Mouse (Mus musculus) hindbrain, embryonic 15.5 days (tissue): ENCODE results near the gene Klf16. TPM values are rescaled to one million over a fixed set of nuclear protein-coding genes. Genes with fewer than 3 reads are reported as not detected.

Experiments used
- ATAC-seq: fragments of 200-750 bp; cut with Nextera tagmentation; 2 replicates; pipeline ENCODE4 v1.8.0; 2017; ENCODE audit warnings: low read depth, moderate number of reproducible peaks, moderate TSS enrichment; ENCODE audit not compliant: low FRiP score
- H3K27ac ChIP-seq: fragments of 300-500 bp; sonication (generic); replicated peaks from 2 replicates; pipeline ENCODE4 v1.5.1; 2015; ENCODE audit warnings: mild to moderate bottlenecking, inconsistent platforms
- H3K27me3 ChIP-seq: fragments of 300-500 bp; sonication (generic); 2 replicates; pipeline ENCODE4 v1.6.1; 2015; ENCODE audit warnings: control low read depth, inconsistent platforms
- H3K36me3 ChIP-seq: fragments of 300-500 bp; sonication (generic); 2 replicates; pipeline ENCODE4 v1.6.1; 2015; ENCODE audit warnings: control low read depth, inconsistent platforms
- H3K4me1 ChIP-seq: fragments of 300-500 bp; sonication (generic); replicated peaks from 2 replicates; pipeline ENCODE4 v1.6.1; 2015; ENCODE audit warnings: control low read depth, inconsistent platforms
- H3K4me2 ChIP-seq: fragments of 300-500 bp; sonication (generic); 2 replicates; pipeline ENCODE4 v1.6.1; 2015; ENCODE audit warnings: moderate library complexity, mild to moderate bottlenecking, inconsistent platforms
- H3K4me3 ChIP-seq: fragments of 300-500 bp; sonication (generic); 2 replicates; pipeline ENCODE4 v1.5.1; 2015; ENCODE audit warnings: mild to moderate bottlenecking, inconsistent platforms
- H3K9ac ChIP-seq: fragments of 300-500 bp; sonication (generic); 2 replicates; pipeline ENCODE4 v1.6.1; 2015; ENCODE audit warnings: inconsistent platforms
- H3K9me3 ChIP-seq: fragments of 300-500 bp; sonication (generic); 2 replicates; pipeline ENCODE4 v1.6.1; 2016; ENCODE audit warnings: control low read depth, inconsistent platforms
- WGBS: fragments of 180-500 bp; shearing (Covaris S2); methylation state at CpG from one replicate; pipeline ENCODE4 v1.1.7; 2015; 5-methylcytosine and 5-hydroxymethylcytosine counted together
- polyA plus RNA-seq: library from polyadenylated mRNA; unstranded; fragments of >200 nt; fragmentation: Nextera tagmentation; extraction: Ambion mirVana; gene quantifications from 2 replicates; pipeline ENCODE4 v1.2.1, GENCODE M21; 2015

Klf16 gene
- polyA plus RNA-seq, 1 experiment from 2014 or later = 6.7 TPM

GRCm38 (mm10) chr10:80603364-80603763 lies 26.2 kb upstream of the Klf16 start:
- H3K4me2 ChIP-seq = peak overlapping the region; percentile 94
- H3K9ac ChIP-seq = peak overlapping the region; percentile 72
- H3K27ac ChIP-seq = peak overlapping the region; percentile 96
- no peaks in the 10 kb centered on the region for H3K9me3 ChIP-seq
- ATAC-seq = no peak
- H3K27me3 ChIP-seq = peaks cover 3% of the 10 kb centered on the region; the same call in 1 of the 2 replicates
- peaks cover 21% of the 10 kb centered on the region for H3K36me3 ChIP-seq
- peaks cover 21% of the 10 kb centered on the region for H3K4me1 ChIP-seq
- 36% methylated on average over 7 of the region's 7 CpGs for WGBS
- H3K4me3 ChIP-seq = peak overlapping the region; percentile 77

- H3K9ac ChIP-seq = peak within 1 kb of the TSS; percentile 72
- H3K4me1 ChIP-seq = peaks cover 21% of the 10 kb centered on the region
- H3K4me3 ChIP-seq = peak within 1 kb of the TSS; percentile 77
- H3K9me3 ChIP-seq = no peaks in the 10 kb centered on the region
- H3K36me3 ChIP-seq = peaks cover 16% of the 10 kb centered on the region
- peak within 1 kb of the TSS; percentile 96 for H3K27ac ChIP-seq
- H3K27me3 ChIP-seq = peaks cover 3% of the 10 kb centered on the region; the same call in 1 of the 2 replicates
- peak within 1 kb of the TSS; percentile 94 for H3K4me2 ChIP-seq
- peak; percentile 98 for ATAC-seq
- WGBS = under 1% methylated on average over 54 of the region's 54 CpGs
These were observed 25.7 kb upstream of the Klf16 start, which contains the start of the genes Scamp4 and Adat3 for GRCm38 (mm10) chr10:80602698-80603325. Gene Scamp4, plus strand, starts transcription at chr10:80602872. Gene Adat3, plus strand, starts transcription at chr10:80602880.

GRCm38 (mm10) chr10:80596318-80596717 lies 19.2 kb upstream of the Klf16 start:
- H3K36me3 ChIP-seq = no peaks in the 10 kb centered on the region
- ATAC-seq = no peak
- no peak overlapping the region for H3K4me2 ChIP-seq
- H3K4me3 ChIP-seq = no peak overlapping the region
- H3K9me3 ChIP-seq = no peaks in the 10 kb centered on the region
- H3K9ac ChIP-seq = no peak overlapping the region
- no peaks in the 10 kb centered on the region for H3K4me1 ChIP-seq
- H3K27me3 ChIP-seq = peaks cover 3% of the 10 kb centered on the region; the same call in 1 of the 2 replicates
- 41% methylated on average over 4 of the region's 4 CpGs for WGBS
- H3K27ac ChIP-seq = no peak overlapping the region

- ATAC-seq = peak; percentile 96
- Histone ChIP-seq H3K9me3 (no peaks in the 10 kb centered on the region), H3K27ac (peak within 1 kb of the TSS; percentile 70), H3K4me1 (peaks cover 41% of the 10 kb centered on the region), H3K36me3 (peaks cover 4% of the 10 kb centered on the region), H3K4me3 (peak within 1 kb of the TSS; percentile 80), H3K27me3 (no peaks in the 10 kb centered on the region), H3K9ac (peak within 1 kb of the TSS; percentile 87), H3K4me2 (peak within 1 kb of the TSS; percentile 72)
- under 1% methylated on average over 70 of the region's 73 CpGs for WGBS
These were observed 13.0 kb upstream of the Klf16 start, which contains the start of gene Abhd17a for GRCm38 (mm10) chr10:80589879-80590854. Gene Abhd17a, minus strand, starts transcription at chr10:80590341.

- H3K27me3 ChIP-seq = no peaks in the 10 kb centered on the region
- H3K9me3 ChIP-seq = no peaks in the 10 kb centered on the region
- H3K4me3 ChIP-seq = peak overlapping the region; percentile 80
- peaks cover 46% of the 10 kb centered on the region for H3K4me1 ChIP-seq
- H3K27ac ChIP-seq = no peak overlapping the region
- peak overlapping the region; percentile 72 for H3K4me2 ChIP-seq
- peaks cover 4% of the 10 kb centered on the region for H3K36me3 ChIP-seq
- no peak for ATAC-seq
- peak overlapping the region; percentile 87 for H3K9ac ChIP-seq
- 18% methylated on average over 12 of the region's 12 CpGs for WGBS
These were observed 12.2 kb upstream of the Klf16 start for GRCm38 (mm10) chr10:80589127-80589878.

GRCm38 (mm10) chr10:80587305-80587657 lies 10.2 kb upstream of the Klf16 start:
- Histone ChIP-seq H3K9ac (no peak overlapping the region), H3K9me3 (no peaks in the 10 kb centered on the region), H3K4me2 (no peak overlapping the region), H3K27me3 (no peaks in the 10 kb centered on the region), H3K27ac (peak overlapping the region; percentile 51; the same call in 1 of the 2 replicates), H3K36me3 (peaks cover 4% of the 10 kb centered on the region), H3K4me3 (no peak overlapping the region), H3K4me1 (peaks cover 46% of the 10 kb centered on the region)
- no peak for ATAC-seq
- 17% methylated on average over 4 of the region's 4 CpGs for WGBS

GRCm38 (mm10) chr10:80586407-80587304 lies 9.5 kb upstream of the Klf16 start:
- H3K27me3 ChIP-seq = no peaks in the 10 kb centered on the region
- peak overlapping the region; percentile 51; the same call in 1 of the 2 replicates for H3K27ac ChIP-seq
- H3K4me3 ChIP-seq = no peak overlapping the region
- peaks cover 4% of the 10 kb centered on the region for H3K36me3 ChIP-seq
- H3K9me3 ChIP-seq = no peaks in the 10 kb centered on the region
- ATAC-seq = no peak
- H3K4me2 ChIP-seq = 0 out of 2 replicates have a peak overlapping the region, but pooled peaks have one; percentile 4
- 94% methylated on average over 41 of the region's 51 CpGs for WGBS
- peaks cover 46% of the 10 kb centered on the region for H3K4me1 ChIP-seq
- no peak overlapping the region for H3K9ac ChIP-seq

GRCm38 (mm10) chr10:80585581-80585980 lies 8.5 kb upstream of the Klf16 start:
- Histone ChIP-seq H3K36me3 (peaks cover 8% of the 10 kb centered on the region), H3K9ac (no peak overlapping the region), H3K9me3 (no peaks in the 10 kb centered on the region), H3K4me3 (no peak overlapping the region), H3K4me2 (peak overlapping the region; percentile 4; the same call in 1 of the 2 replicates), H3K27ac (no peak overlapping the region), H3K4me1 (peaks cover 43% of the 10 kb centered on the region), H3K27me3 (no peaks in the 10 kb centered on the region)
- WGBS = 96% methylated on average over 8 of the region's 8 CpGs
- ATAC-seq = no peak

GRCm38 (mm10) chr10:80584642-80585552 lies 7.8 kb upstream of the Klf16 start:
- Histone ChIP-seq H3K4me2 (0 out of 2 replicates have a peak overlapping the region, but pooled peaks have one; percentile 4), H3K9me3 (no peaks in the 10 kb centered on the region), H3K4me1 (peaks cover 41% of the 10 kb centered on the region), H3K36me3 (peaks cover 8% of the 10 kb centered on the region), H3K4me3 (no peak overlapping the region), H3K27me3 (no peaks in the 10 kb centered on the region), H3K27ac (no peak overlapping the region), H3K9ac (no peak overlapping the region)
- no peak for ATAC-seq
- WGBS = 77% methylated on average over 12 of the region's 12 CpGs

- no peak for ATAC-seq
- Histone ChIP-seq H3K27ac (no peak overlapping the region), H3K27me3 (no peaks in the 10 kb centered on the region), H3K4me3 (no peak overlapping the region), H3K4me2 (no peak overlapping the region), H3K36me3 (peaks cover 8% of the 10 kb centered on the region), H3K4me1 (peaks cover 35% of the 10 kb centered on the region), H3K9ac (no peak overlapping the region), H3K9me3 (no peaks in the 10 kb centered on the region)
- WGBS = 60% methylated on average over 12 of the region's 12 CpGs
These were observed 6.9 kb upstream of the Klf16 start for GRCm38 (mm10) chr10:80584045-80584488.
